Mouse (Mus musculus): ENCODE measurements around the gene Foxi2. TPM values are rescaled to one million over a fixed set of nuclear protein-coding genes. Genes with fewer than 3 reads are reported as not detected.

The Foxi2 gene
- polyA plus RNA-seq, 1 experiment from 2014 or later = not detected

GRCm38 (mm10) chr7:135397096-135397495 is 13.0 kb upstream of the Foxi2 start:
- H3K9ac ChIP-seq (ENCODE audit: low read length) = no peak overlapping the region
- H3K4me3 ChIP-seq (ENCODE audit: low read length) = no peak overlapping the region
- H3K36me3 ChIP-seq (ENCODE audit: control insufficient read depth, insufficient read depth) = no peaks in the 10 kb centered on the region
- no peak overlapping the region for H3K4me2 ChIP-seq (ENCODE audit: low read depth, low read length)
- no peaks in the 10 kb centered on the region for H3K9me3 ChIP-seq (replicated peaks; ENCODE audit: control insufficient read depth, low read length)
- ATAC-seq (replicated peaks; ENCODE audit: extremely low read depth, insufficient read depth, low FRiP score) = no peak
- no peak overlapping the region for H3K27ac ChIP-seq (ENCODE audit: low read length)
- 0 out of 2 replicates have a peak, but pooled peaks cover 3% of the 10 kb centered on the region for H3K27me3 ChIP-seq (ENCODE audit: control insufficient read depth, insufficient read depth, low read length)
- no peaks in the 10 kb centered on the region for H3K4me1 ChIP-seq (ENCODE audit: control insufficient read depth, insufficient read depth, low read length)
- WGBS = 56% methylated on average over 6 of the region's 6 CpGs

GRCm38 (mm10) chr7:135397874-135398273 is 12.2 kb upstream of the Foxi2 start:
- ATAC-seq (replicated peaks; ENCODE audit: extremely low read depth, insufficient read depth, low FRiP score) = no peak
- Histone ChIP-seq H3K4me3 (ENCODE audit: low read length) (no peak overlapping the region), H3K4me1 (ENCODE audit: control insufficient read depth, insufficient read depth, low read length) (no peaks in the 10 kb centered on the region), H3K9ac (ENCODE audit: low read length) (no peak overlapping the region), H3K9me3 (replicated peaks; ENCODE audit: control insufficient read depth, low read length) (no peaks in the 10 kb centered on the region), H3K27ac (ENCODE audit: low read length) (no peak overlapping the region), H3K27me3 (ENCODE audit: control insufficient read depth, insufficient read depth, low read length) (0 out of 2 replicates have a peak, but pooled peaks cover 5% of the 10 kb centered on the region), H3K4me2 (ENCODE audit: low read depth, low read length) (0 out of 2 replicates have a peak overlapping the region, but pooled peaks have one; percentile 2), H3K36me3 (ENCODE audit: control insufficient read depth, insufficient read depth) (no peaks in the 10 kb centered on the region)
- 14% methylated on average over 5 of the region's 5 CpGs for WGBS

- WGBS = 9% methylated on average over 5 of the region's 5 CpGs
Observed at GRCm38 (mm10) chr7:135403416-135403815, 6.7 kb upstream of the Foxi2 start.

GRCm38 (mm10) chr7:135406761-135407160 is 3.3 kb upstream of the Foxi2 start:
- no peak for ATAC-seq (replicated peaks; ENCODE audit: extremely low read depth, insufficient read depth, low FRiP score)
- Histone ChIP-seq H3K36me3 (ENCODE audit: control insufficient read depth, insufficient read depth) (no peaks in the 10 kb centered on the region), H3K4me2 (ENCODE audit: low read depth, low read length) (no peak overlapping the region), H3K9me3 (replicated peaks; ENCODE audit: control insufficient read depth, low read length) (no peaks in the 10 kb centered on the region), H3K27me3 (ENCODE audit: control insufficient read depth, insufficient read depth, low read length) (peaks cover 35% of the 10 kb centered on the region), H3K27ac (ENCODE audit: low read length) (no peak overlapping the region), H3K9ac (ENCODE audit: low read length) (no peak overlapping the region), H3K4me1 (ENCODE audit: control insufficient read depth, insufficient read depth, low read length) (no peaks in the 10 kb centered on the region), H3K4me3 (ENCODE audit: low read length) (no peak overlapping the region)
- WGBS = 47% methylated on average over 3 of the region's 3 CpGs

More at GRCm38 (mm10) chr7:135403416-135403815, 6.7 kb upstream of the Foxi2 start:
- Histone ChIP-seq H3K9me3 (replicated peaks; ENCODE audit: control insufficient read depth, low read length) (no peaks in the 10 kb centered on the region), H3K27me3 (ENCODE audit: control insufficient read depth, insufficient read depth, low read length) (peaks cover 11% of the 10 kb centered on the region; the same call in 1 of the 2 replicates), H3K4me1 (ENCODE audit: control insufficient read depth, insufficient read depth, low read length) (no peaks in the 10 kb centered on the region), H3K27ac (ENCODE audit: low read length) (no peak overlapping the region), H3K4me3 (ENCODE audit: low read length) (no peak overlapping the region), H3K36me3 (ENCODE audit: control insufficient read depth, insufficient read depth) (no peaks in the 10 kb centered on the region), H3K4me2 (ENCODE audit: low read depth, low read length) (no peak overlapping the region), H3K9ac (ENCODE audit: low read length) (no peak overlapping the region)
- ATAC-seq (replicated peaks; ENCODE audit: extremely low read depth, insufficient read depth, low FRiP score) = no peak

DNA sequence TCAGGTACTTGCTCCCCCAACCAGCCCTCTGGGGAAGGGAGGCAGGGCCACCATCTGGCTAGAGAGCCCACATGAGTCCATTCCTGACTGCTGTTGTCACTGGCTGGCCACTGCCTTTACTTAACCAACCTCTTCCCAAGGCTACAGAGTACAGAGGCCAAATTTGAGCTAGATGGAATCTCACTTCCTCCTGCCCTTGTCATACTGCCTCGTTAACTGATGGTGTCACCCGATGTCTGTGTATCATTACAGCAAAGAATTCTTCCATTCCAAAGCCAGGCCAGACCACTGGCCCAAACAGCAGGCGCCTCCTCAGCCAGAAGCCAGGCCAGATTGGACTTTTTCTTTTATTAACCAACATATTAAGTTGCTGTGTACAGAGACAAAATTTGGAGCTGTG is 1.6 kb upstream of the Foxi2 start:
- no peak overlapping the region for H3K9ac ChIP-seq (ENCODE audit: low read length)
- H3K4me1 ChIP-seq (ENCODE audit: control insufficient read depth, insufficient read depth, low read length) = no peaks in the 10 kb centered on the region
- peaks cover 45% of the 10 kb centered on the region for H3K27me3 ChIP-seq (ENCODE audit: control insufficient read depth, insufficient read depth, low read length)
- ATAC-seq (replicated peaks; ENCODE audit: extremely low read depth, insufficient read depth, low FRiP score) = no peak
- H3K27ac ChIP-seq (ENCODE audit: low read length) = no peak overlapping the region
- H3K36me3 ChIP-seq (ENCODE audit: control insufficient read depth, insufficient read depth) = no peaks in the 10 kb centered on the region
- no peaks in the 10 kb centered on the region for H3K9me3 ChIP-seq (replicated peaks; ENCODE audit: control insufficient read depth, low read length)
- 63% methylated on average over 3 of the region's 3 CpGs for WGBS
- H3K4me2 ChIP-seq (ENCODE audit: low read depth, low read length) = no peak overlapping the region
- no peak overlapping the region for H3K4me3 ChIP-seq (ENCODE audit: low read length)

DNA sequence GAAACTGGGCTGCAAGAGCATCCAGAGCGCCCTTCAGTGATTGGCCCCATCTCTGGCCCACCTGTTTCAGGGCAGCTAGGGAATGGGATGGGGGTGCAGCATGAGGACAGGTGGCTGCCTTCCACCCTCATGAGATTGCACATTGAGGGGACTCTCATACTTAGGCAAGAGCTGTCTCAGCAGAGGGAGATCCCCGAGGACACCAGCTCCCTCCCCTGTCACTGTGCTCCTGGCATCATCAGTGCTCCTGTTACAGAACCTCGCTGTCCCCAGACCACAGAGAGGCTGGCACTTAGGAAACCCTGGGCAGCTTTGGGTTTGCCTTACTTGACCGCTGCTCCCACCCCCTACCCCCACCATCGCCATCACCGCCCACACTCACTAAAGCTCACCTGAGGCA is 2.2 kb downstream of the Foxi2 start:
- H3K36me3 ChIP-seq (ENCODE audit: control insufficient read depth, insufficient read depth) = no peaks in the 10 kb centered on the region
- no peak for ATAC-seq (replicated peaks; ENCODE audit: extremely low read depth, insufficient read depth, low FRiP score)
- H3K4me2 ChIP-seq (ENCODE audit: low read depth, low read length) = no peak overlapping the region
- H3K9ac ChIP-seq (ENCODE audit: low read length) = no peak overlapping the region
- no peaks in the 10 kb centered on the region for H3K4me1 ChIP-seq (ENCODE audit: control insufficient read depth, insufficient read depth, low read length)
- no peaks in the 10 kb centered on the region for H3K9me3 ChIP-seq (replicated peaks; ENCODE audit: control insufficient read depth, low read length)
- H3K27ac ChIP-seq (ENCODE audit: low read length) = no peak overlapping the region
- peaks cover 47% of the 10 kb centered on the region for H3K27me3 ChIP-seq (ENCODE audit: control insufficient read depth, insufficient read depth, low read length)
- H3K4me3 ChIP-seq (ENCODE audit: low read length) = no peak overlapping the region
- 47% methylated on average over 6 of the region's 6 CpGs for WGBS

DNA sequence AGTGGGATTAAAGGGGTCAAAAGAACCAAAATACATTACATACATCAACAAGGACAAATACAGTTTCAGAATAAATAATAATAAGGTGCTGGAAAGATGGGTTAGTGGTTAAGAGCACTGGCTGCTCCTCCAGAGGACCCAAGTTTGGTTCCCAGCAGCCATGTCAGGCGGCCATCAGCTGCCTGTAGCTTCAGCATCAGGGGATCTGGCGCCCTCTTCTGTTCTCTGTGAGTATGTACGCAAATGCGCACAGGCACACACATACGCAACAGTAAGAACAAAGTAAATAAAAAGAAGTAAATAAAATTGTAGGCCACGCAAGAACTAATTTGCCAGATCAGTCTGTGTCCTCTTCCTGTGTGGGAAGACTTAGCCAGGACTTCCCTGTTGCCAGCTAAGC is 18.7 kb downstream of the Foxi2 start:
- Histone ChIP-seq H3K9me3 (replicated peaks; ENCODE audit: control insufficient read depth, low read length) (no peaks in the 10 kb centered on the region), H3K9ac (ENCODE audit: low read length) (no peak overlapping the region), H3K36me3 (ENCODE audit: control insufficient read depth, insufficient read depth) (no peaks in the 10 kb centered on the region), H3K4me3 (ENCODE audit: low read length) (no peak overlapping the region), H3K4me2 (ENCODE audit: low read depth, low read length) (no peak overlapping the region), H3K27ac (ENCODE audit: low read length) (no peak overlapping the region), H3K4me1 (ENCODE audit: control insufficient read depth, insufficient read depth, low read length) (no peaks in the 10 kb centered on the region), H3K27me3 (ENCODE audit: control insufficient read depth, insufficient read depth, low read length) (no peaks in the 10 kb centered on the region)
- WGBS = 93% methylated on average over 6 of the region's 6 CpGs
- no peak for ATAC-seq (replicated peaks; ENCODE audit: extremely low read depth, insufficient read depth, low FRiP score)

GRCm38 (mm10) chr7:135430903-135431302 is 20.8 kb downstream of the Foxi2 start:
- H3K27ac ChIP-seq (ENCODE audit: low read length) = no peak overlapping the region
- no peak overlapping the region for H3K4me2 ChIP-seq (ENCODE audit: low read depth, low read length)
- H3K4me1 ChIP-seq (ENCODE audit: control insufficient read depth, insufficient read depth, low read length) = no peaks in the 10 kb centered on the region
- ATAC-seq (replicated peaks; ENCODE audit: extremely low read depth, insufficient read depth, low FRiP score) = no peak
- no peaks in the 10 kb centered on the region for H3K9me3 ChIP-seq (replicated peaks; ENCODE audit: control insufficient read depth, low read length)
- H3K36me3 ChIP-seq (ENCODE audit: control insufficient read depth, insufficient read depth) = no peaks in the 10 kb centered on the region
- no peak overlapping the region for H3K4me3 ChIP-seq (ENCODE audit: low read length)
- 62% methylated on average over 2 of the region's 2 CpGs for WGBS
- H3K9ac ChIP-seq (ENCODE audit: low read length) = no peak overlapping the region
- no peaks in the 10 kb centered on the region for H3K27me3 ChIP-seq (ENCODE audit: control insufficient read depth, insufficient read depth, low read length)

GRCm38 (mm10) chr7:135443903-135444302 is 33.8 kb downstream of the Foxi2 start:
- Histone ChIP-seq H3K4me2 (ENCODE audit: low read depth, low read length) (no peak overlapping the region), H3K4me1 (ENCODE audit: control insufficient read depth, insufficient read depth, low read length) (no peaks in the 10 kb centered on the region), H3K36me3 (ENCODE audit: control insufficient read depth, insufficient read depth) (no peaks in the 10 kb centered on the region), H3K4me3 (ENCODE audit: low read length) (no peak overlapping the region), H3K9me3 (replicated peaks; ENCODE audit: control insufficient read depth, low read length) (no peaks in the 10 kb centered on the region), H3K9ac (ENCODE audit: low read length) (no peak overlapping the region), H3K27ac (ENCODE audit: low read length) (no peak overlapping the region), H3K27me3 (ENCODE audit: control insufficient read depth, insufficient read depth, low read length) (no peaks in the 10 kb centered on the region)
- 71% methylated on average over 4 of the region's 4 CpGs for WGBS
- ATAC-seq (replicated peaks; ENCODE audit: extremely low read depth, insufficient read depth, low FRiP score) = no peak

All from heart, embryonic 16.5 days (tissue).